Mouse (Mus musculus): ENCODE data around the gene Hnrnpul1.

Hnrnpul1 gene

GRCm38 (mm10) chr7:25718788-25719417 lies 35.7 kb downstream of the Hnrnpul1 start, which contains the start of gene Ccdc97:
Gene Ccdc97, minus strand, starts transcription at chr7:25719088.
- peak; percentile 91 for DNase-seq

DNA sequence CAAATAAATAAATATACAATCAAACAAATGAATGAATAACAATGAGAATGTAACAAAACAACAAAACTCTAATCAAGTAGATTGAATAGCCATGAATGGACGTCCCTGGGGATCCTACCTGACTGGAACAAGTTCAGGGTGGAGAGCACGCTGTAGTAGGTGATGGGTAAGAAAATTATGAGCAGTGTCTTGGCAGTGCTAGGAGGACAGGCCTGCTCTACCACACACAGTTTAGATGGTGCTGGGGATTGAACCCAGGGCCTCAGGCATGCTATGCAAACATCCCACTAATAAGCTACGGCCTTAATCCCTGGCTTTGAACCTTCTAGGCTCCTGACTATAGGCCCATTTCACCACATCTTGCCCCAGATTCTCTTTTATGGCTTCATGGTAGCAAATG lies 37.1 kb downstream of the Hnrnpul1 start:
- DNase-seq, result no peak

GRCm38 (mm10) chr7:25715731-25716271 lies 38.8 kb downstream of the Hnrnpul1 start:
- no peak for DNase-seq

DNA sequence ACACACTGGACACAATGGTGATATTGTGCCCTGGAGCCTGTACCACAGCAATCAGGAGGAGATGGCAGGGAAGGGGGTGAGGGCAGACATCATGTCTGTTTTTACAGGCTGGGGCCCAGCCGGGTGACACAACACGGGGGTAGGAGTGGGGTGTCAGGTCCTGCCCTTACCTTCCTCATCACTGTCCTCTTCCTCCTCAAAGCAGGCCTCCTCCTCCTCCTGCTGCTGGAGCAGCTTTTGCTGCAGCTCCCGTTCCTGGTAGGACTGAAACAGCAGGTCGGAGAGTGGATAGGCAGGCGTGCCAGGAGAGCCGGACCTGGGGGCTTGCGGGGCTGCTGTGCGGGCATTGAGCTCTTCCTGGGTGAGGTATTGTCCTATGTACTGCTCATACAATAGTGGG lies 40.0 kb downstream of the Hnrnpul1 start:
- no peak for DNase-seq

DNA sequence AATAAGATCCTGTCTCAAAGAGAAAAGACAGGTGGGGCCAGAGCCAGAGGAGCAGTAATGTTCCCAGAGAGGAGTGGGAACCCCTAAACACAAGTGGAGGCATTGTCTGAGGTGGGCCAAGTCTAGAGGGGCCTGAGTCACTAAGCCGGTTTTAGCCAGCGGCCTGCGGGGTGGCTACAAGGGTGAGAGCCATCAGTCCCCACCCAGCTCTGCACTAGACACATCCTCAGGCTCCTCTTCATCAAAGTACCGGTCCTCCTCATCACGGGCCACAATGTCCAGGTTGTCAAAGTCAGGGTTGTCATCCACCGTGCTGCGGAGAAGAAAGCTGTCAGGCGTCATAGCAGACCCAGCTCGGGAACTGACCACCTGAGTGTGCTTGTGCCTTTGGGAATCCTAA lies 41.8 kb downstream of the Hnrnpul1 start:
- DNase-seq, result no peak

- DNase-seq, result no peak
Observed at GRCm38 (mm10) chr7:25711731-25712197, 42.8 kb downstream of the Hnrnpul1 start.

- DNase-seq, result no peak
Observed at GRCm38 (mm10) chr7:25711165-25711564, 43.4 kb downstream of the Hnrnpul1 start.

- no peak for DNase-seq
Observed at GRCm38 (mm10) chr7:25710519-25711130, 43.9 kb downstream of the Hnrnpul1 start.

DNA sequence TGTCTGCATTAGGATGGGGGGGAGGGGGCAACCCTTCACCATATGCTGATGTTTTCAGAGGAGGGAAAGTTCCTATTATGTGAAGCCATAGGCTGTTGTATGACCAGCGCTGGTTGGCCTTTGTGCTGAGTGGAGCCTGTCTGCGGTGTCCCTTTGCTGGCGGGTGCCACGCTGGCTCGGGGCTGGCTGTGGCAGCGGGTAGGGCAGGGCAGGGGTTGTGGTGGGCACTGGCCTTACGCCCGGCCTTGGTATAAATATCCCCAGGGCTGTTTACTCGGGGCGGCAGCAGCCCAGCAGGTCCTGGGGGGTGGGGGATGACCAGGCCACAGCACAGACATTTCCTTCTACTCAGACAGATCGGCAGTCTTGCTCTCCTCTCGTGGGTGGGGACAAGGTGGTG lies 44.6 kb downstream of the Hnrnpul1 start:
- DNase-seq, result no peak

DNA sequence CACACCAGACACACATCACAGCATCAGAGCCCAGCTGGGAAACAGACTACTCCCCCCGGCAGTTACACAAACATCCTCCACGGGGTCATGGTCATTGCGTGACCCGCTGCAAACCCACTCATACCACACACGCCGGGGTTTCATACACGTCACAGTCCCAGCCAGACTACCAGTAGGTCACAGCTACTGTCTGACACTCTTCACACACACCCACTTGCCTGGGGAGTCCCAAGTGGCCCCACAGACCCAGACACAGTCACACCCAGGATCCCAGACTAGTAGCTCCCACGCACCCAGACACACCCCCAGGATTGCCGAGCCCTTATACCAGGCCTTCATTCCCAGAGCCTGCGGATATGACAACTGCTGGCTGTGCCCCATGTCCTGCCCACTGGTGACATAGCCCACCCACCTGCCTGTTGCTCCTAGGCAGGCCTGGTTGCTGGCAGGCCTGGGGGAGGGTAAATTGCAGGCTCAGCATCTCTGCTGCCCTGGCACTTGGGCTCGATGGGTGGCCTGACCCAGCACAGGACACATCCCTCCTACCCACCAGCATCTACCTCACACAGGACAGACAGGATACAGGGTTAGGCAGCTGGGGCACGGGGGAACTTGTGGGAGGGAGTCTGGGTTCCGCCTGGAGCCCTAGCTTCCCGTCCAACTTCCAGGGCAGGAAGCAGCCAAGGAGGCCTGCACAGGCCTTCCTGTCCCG lies 46.8 kb downstream of the Hnrnpul1 start:
- DNase-seq, result no peak

GRCm38 (mm10) chr7:25706578-25707170 lies 47.9 kb downstream of the Hnrnpul1 start:
- no peak for DNase-seq

GRCm38 (mm10) chr7:25705801-25706251 lies 48.7 kb downstream of the Hnrnpul1 start:
- DNase-seq, result no peak

- no peak for DNase-seq
Observed at GRCm38 (mm10) chr7:25704716-25705364, 49.7 kb downstream of the Hnrnpul1 start.

- no peak for DNase-seq
Observed at GRCm38 (mm10) chr7:25703793-25704494, 50.6 kb downstream of the Hnrnpul1 start.

- DNase-seq, result no peak
Observed at GRCm38 (mm10) chr7:25702350-25702749, 52.2 kb downstream of the Hnrnpul1 start.

GRCm38 (mm10) chr7:25700732-25701131 lies 53.8 kb downstream of the Hnrnpul1 start:
- DNase-seq, result no peak

GRCm38 (mm10) chr7:25699851-25700250 lies 54.7 kb downstream of the Hnrnpul1 start:
- no peak for DNase-seq

DNA sequence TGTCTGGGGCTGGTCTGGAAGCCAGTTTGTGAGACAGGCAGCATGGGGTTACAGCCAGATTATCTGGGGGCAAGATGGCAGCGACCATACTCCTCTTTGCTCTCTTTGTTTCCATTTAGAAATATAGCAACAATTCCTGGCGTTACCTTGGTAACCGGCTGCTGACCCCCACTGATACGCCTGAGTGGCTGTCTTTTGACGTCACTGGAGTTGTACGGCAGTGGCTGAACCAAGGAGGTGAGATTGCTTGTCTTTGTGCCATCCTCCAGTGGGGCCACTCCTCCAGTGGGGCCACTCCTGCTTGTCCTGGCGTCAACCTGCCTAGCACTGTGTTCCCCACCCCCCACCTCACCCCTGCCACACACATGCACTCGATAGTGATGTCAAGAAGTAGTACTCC lies 60.5 kb downstream of the Hnrnpul1 start:
- no peak for DNase-seq

DNA sequence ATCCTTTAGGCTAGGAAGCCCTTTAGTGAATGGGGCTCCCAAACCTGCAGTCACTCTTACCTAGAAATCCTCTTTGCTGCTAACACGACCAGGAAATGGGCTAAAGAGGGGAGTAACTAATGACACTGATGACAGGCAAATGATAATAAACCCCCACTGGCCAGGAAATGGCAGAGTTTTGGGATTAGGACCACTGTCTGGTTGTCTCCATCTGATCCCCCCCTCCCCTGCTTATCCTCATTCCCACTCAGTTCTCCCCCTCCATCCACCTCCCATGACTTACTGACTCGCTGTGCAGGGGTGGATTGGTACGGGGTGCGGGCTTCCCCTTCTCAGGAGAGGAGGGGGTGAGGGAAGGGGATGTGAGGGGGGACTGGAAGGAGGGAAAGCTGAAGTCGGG lies 64.5 kb downstream of the Hnrnpul1 start:
- DNase-seq, result no peak

DNA sequence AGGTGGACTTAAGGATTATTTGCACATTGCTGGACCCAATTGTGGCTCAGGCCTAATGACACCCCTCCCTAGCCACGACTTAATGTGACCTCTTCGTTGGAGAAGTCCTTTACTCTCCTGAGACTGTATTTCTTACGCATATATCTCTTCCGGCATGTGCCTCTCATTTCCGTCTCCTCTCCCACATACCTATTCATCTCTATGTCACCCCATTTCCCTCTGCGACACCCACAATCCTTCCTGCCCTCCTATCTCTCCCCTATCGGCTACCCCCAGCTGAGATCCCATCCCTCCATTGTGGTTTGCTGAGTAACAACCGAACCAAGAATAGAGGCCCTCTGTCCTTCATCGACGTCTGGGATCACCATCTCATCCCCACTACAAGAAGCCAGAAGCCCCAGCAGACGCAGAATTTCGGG lies 64.9 kb downstream of the Hnrnpul1 start:
- DNase-seq, result no peak

GRCm38 (mm10) chr7:25688810-25689586 lies 65.6 kb downstream of the Hnrnpul1 start:
- DNase-seq, result peak; percentile 81
